Mouse (Mus musculus): ENCODE results near the gene Cnppd1. TPM values are rescaled to one million over a fixed set of nuclear protein-coding genes. Genes with fewer than 3 reads are reported as not detected.

Gene Cnppd1
- total RNA-seq, 1 experiment from 2014 or later = 82.6 TPM

- no peak for ATAC-seq (replicated peaks; ENCODE audit: insufficient number of reproducible peaks, low FRiP score, low TSS enrichment, poor library complexity, severe bottlenecking)
These were observed 16.5 kb upstream of the Cnppd1 start for GRCm38 (mm10) chr1:75158990-75159389.

- ATAC-seq (replicated peaks; ENCODE audit: insufficient number of reproducible peaks, low FRiP score, low TSS enrichment, poor library complexity, severe bottlenecking) = no peak
These were observed 13.3 kb upstream of the Cnppd1 start for GRCm38 (mm10) chr1:75155837-75156236.

DNA sequence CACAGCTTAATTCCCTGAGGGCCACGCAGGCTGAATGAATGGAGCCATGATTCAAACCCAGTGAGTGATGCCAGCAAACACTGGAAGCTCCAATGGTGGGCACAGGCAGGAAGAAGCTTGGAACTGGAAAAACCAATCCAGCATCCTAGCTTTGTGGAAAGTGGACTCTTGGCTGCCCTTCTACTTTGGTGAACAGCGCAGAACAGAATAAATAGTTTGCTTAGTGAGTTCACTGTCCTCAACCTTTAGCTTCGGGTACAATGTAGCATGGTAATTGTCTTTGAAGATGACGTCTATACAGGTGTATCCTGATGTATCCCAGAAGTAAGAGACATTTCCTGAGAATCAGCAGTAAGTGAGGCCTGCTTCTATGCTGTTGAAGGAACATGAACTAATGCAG, 6.2 kb upstream of the Cnppd1 start:
- no peak for ATAC-seq (replicated peaks; ENCODE audit: insufficient number of reproducible peaks, low FRiP score, low TSS enrichment, poor library complexity, severe bottlenecking)

GRCm38 (mm10) chr1:75147411-75148135, 5.1 kb upstream of the Cnppd1 start:
- no peak for ATAC-seq (replicated peaks; ENCODE audit: insufficient number of reproducible peaks, low FRiP score, low TSS enrichment, poor library complexity, severe bottlenecking)

DNA sequence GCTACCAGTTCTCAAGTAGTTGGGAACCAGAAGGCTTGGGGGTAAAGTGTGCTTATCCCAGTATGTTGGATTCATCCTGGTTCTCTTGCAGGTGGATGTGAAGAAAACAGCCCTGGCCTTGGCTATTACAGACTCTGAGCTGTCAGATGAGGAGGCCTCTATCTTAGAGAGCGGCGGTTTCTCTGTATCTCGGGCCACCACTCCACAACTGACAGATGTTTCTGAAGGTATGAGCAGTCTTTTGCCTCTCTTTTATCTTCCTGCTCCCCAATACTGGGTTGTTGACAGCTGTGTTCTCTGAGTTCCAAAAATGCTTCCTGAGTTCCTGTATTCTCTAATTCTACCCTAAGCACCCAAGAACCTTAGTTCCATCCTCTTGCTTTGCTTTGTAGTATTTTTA, 3.1 kb upstream of the Cnppd1 start:
- no peak for ATAC-seq (replicated peaks; ENCODE audit: insufficient number of reproducible peaks, low FRiP score, low TSS enrichment, poor library complexity, severe bottlenecking)

DNA sequence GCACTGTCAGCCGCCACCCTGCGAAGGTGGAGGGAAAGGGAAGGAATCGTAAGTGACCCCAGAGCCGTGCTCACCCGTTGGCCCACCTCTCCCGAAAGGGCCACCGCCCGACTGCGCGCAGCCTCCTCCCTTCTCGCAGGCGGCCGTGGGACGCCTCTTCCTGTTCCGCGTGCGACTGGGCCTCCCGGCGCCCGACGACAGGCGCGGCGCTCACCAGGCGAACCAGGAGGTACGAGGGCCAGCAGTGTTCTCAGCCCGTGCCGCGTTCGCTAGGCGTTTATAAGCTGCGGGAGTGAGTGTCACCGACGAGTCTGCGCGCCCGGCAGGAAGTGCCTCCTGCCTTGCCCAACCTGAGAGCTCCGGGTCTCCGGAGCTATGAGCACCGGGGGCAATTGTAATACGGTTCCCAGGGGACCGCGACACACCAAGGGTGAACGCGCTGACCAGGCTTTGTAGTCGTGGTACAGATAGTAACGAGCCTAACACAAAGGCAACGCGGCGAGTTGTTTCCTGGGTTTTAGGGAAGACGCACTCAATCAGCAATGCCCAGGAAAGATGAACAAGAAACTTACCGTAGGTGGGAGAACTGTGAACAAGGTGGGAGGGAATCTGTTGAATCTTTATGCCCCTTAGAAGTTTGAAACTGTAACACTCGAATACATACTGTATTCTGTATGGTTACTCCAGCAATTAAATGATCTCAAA, 873 bp downstream of the Cnppd1 start:
- peak; percentile 39 for ATAC-seq (replicated peaks; ENCODE audit: insufficient number of reproducible peaks, low FRiP score, low TSS enrichment, poor library complexity, severe bottlenecking)

DNA sequence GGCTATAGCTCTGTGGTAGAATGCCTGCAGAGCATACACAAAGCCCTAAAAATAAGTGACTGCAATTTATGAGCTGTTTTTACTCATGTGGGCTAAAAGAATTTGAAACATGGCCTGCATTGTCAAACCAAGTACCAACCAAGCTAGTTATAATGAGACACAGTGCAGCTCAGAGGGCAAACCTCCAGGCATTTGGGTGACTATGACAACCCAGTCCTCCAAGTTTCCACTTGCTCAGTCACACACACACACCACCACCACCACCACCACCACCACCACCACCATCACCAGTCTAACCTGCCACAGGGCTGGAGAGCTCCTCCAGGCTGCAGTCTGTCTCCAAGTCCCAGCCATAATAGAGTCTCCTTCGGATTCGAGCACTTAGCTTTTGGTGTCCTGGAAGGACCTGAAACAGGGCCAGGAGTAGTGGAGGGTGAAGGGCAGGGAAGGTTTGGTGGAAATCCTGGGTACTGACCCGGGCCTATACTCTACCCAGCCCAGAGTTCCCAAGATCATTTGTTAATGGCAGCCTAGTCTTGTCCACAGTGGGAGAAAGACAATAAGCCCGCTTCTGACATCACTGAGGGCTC, 1.8 kb downstream of the Cnppd1 start:
- no peak for ATAC-seq (replicated peaks; ENCODE audit: insufficient number of reproducible peaks, low FRiP score, low TSS enrichment, poor library complexity, severe bottlenecking)

DNA sequence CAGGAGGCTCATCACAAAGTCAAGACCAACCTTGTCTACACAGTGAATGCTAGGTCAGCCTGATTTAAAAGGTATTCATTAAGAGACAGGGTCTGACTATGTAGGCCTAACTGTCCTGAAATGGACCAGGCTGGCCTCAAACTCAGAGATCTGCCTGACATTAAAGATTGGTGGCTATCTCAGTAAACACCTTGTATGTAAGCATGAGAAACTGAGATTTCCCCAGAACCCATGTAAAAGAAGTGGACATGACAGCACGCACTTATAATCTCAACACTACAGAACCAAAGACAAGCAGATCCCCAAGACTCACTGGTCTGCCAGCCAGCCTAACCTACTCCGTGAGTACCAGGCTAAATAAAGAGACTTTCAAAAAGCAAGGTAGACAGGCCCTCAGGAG, 4.1 kb downstream of the Cnppd1 start:
- ATAC-seq (replicated peaks; ENCODE audit: insufficient number of reproducible peaks, low FRiP score, low TSS enrichment, poor library complexity, severe bottlenecking) = no peak

GRCm38 (mm10) chr1:75136730-75137129, 5.8 kb downstream of the Cnppd1 start:
- ATAC-seq (replicated peaks; ENCODE audit: insufficient number of reproducible peaks, low FRiP score, low TSS enrichment, poor library complexity, severe bottlenecking) = no peak

- ATAC-seq (replicated peaks; ENCODE audit: insufficient number of reproducible peaks, low FRiP score, low TSS enrichment, poor library complexity, severe bottlenecking) = no peak
These were observed 6.2 kb downstream of the Cnppd1 start for GRCm38 (mm10) chr1:75136293-75136692.

GRCm38 (mm10) chr1:75133421-75134207, 8.9 kb downstream of the Cnppd1 start, which contains the start of gene Slc23a3:
TSS of gene Slc23a3 (minus strand) at chr1:75133890.
- no peak for ATAC-seq (replicated peaks; ENCODE audit: insufficient number of reproducible peaks, low FRiP score, low TSS enrichment, poor library complexity, severe bottlenecking)

GRCm38 (mm10) chr1:75128641-75129040, 13.9 kb downstream of the Cnppd1 start:
- no peak for ATAC-seq (replicated peaks; ENCODE audit: insufficient number of reproducible peaks, low FRiP score, low TSS enrichment, poor library complexity, severe bottlenecking)

- no peak for ATAC-seq (replicated peaks; ENCODE audit: insufficient number of reproducible peaks, low FRiP score, low TSS enrichment, poor library complexity, severe bottlenecking)
These were observed 17.1 kb downstream of the Cnppd1 start for GRCm38 (mm10) chr1:75125418-75125817.

DNA sequence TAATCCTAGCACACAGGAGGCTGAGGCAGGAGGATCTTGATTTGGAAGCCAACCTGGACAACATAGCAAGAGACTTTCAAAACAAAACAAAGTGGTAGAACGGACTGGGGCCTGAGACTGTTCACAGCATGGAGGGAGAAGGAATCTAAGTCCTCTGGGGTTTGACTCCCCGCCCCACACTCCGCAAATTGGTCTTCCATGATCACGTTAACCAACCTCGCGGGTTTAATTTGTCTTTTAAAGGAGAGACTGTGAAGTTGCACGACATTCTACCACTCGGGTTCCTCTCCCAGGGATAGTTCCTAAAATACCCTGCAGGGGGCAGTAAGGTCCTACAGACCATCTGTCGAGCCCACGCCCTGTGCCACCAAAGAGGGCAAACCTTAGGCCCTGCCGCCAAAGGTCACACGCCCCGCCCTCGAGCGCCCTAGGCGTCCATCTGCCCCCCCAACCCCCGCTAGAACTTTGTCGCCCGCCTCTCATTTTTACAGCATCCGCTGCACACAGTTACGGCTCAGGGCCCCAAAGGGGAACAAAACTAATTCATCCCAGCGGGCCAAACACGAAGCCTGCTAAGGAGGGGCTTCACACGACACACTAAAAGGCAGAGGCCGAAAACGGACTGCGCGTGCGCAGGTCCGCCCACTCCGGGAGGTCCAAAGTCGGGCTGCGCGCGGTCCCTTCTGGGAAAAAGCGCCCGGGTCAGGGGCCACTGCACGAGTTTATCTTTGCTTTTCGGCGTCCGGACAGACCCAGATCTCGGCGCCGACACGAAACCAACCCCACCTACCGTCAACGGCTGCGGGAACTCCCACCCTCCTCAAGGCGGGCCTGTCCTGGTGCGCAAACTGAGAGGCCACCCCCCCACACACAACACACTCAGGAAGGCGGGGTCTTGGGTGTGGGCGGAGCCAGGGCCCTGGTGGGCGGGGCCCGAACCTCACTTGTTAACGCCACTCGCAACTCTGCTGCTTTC, 17.9 kb downstream of the Cnppd1 start, which contains the start of gene Nhej1:
TSS of gene Nhej1 (minus strand) at position 855 of the 976 bp plus-strand sequence.
- ATAC-seq (replicated peaks; ENCODE audit: insufficient number of reproducible peaks, low FRiP score, low TSS enrichment, poor library complexity, severe bottlenecking) = peak; percentile 89

GRCm38 (mm10) chr1:75122211-75122610, 20.3 kb downstream of the Cnppd1 start:
- no peak for ATAC-seq (replicated peaks; ENCODE audit: insufficient number of reproducible peaks, low FRiP score, low TSS enrichment, poor library complexity, severe bottlenecking)

Data from monocyte, adult 5-6 weeks (primary cell).